Mouse (Mus musculus): ENCODE data around the gene Ubc.

DNA sequence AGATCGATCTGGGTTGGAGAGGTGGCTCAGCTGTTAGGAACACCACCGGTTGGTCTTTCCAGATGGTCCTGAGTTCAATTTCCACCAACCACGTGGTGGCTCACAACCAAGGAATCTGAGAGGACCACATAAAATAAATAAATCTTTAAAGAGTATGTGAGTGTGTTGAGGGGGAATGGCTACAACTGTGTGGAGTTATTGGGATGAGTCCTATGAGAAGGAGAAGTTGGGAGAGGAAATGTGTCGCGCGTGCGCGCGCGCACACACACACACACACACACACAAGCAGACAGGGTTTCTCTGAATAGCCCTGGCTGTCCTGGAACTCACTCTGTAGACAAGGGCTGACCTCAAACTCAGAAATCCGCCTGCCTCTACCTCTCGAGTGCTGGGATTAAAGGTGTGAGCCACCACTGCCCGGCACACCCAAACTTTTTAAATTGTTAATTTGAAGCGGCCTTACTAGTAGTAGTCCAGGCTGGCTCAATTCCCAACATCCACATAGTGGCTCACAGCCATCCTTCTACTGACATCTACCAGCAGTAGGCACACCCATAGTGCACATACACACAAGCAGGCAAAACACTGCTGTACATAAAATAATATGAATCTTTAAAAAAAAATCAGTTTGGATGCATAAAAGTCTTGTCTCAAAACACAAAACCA lies 18.0 kb upstream of the Ubc start:
- TF ChIP-seq POLR2A (IDR thresholded peaks at IDR 0.05; ENCODE audit: control insufficient read depth, extremely low read depth, insufficient read depth, low read length, poor library complexity): no peak
- no peak for TF ChIP-seq CTCF (IDR thresholded peaks at IDR 0.05; ENCODE audit: borderline replicate concordance, control insufficient read depth, extremely low read depth, insufficient read depth, low read length, poor library complexity)
